Mouse (Mus musculus): ENCODE measurements around the gene Fbxo46. TPM values are rescaled to one million over a fixed set of nuclear protein-coding genes. Genes with fewer than 3 reads are reported as not detected.
"Not testable (repeated sequence)": the region's sequence is repeated elsewhere in the genome, so short reads cannot be mapped to it uniquely, and the experiment has no call there.

Gene Fbxo46
- polyA plus RNA-seq (2014; fragmentation: Nextera tagmentation; extraction: Ambion mirVana): 8.1 and 8.8 TPM in 2 replicates

DNA sequence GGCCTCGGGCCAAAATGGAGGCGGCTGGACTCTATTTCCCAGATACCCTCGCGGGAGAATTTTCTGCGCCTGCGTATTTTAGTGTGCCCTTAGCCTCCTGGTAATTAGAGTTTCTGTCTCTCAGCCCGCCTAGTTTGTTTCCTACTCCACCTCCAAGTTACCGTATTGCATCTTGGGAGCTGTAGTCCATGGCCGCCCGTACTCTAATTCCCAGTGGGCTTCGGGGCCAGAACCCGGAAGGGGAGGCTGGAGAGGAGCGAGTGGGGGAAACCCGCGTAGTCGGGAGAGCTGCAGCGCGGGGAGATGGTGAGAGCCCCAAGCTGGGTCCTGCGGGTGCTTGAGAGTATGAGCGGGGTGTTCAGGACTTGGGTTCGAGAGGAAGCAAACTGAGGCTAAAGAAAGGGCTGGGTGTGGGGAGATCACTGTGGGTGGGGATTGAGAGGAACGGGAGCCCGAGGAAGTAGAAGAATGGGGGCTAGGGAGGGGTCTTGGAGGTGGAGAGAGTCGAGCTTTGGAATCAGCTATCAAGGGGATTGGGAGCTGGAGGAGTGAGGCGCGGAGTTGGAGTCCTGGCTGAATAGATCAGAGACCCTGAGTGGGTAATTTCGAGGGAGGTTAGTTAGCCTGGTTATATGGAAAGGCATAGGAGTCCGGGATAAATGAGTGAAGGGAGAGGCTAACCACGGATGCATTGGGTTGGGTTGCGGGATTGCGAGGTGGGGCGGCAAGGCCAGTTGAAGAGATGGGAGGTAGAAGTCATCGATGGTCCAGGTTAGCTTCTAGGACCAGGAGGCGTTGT lies at the start of gene Fbxo46:
Fbxo46 (plus strand) TSS at position 229 of the 799 bp plus-strand sequence.
- H3K4me1 ChIP-seq (replicated peaks; ENCODE audit: control insufficient read depth, insufficient read depth, low read length): peaks cover 8% of the 10 kb centered on the region
- H3K27me3 ChIP-seq (replicated peaks; ENCODE audit: control insufficient read depth, insufficient read depth, low read length): no peaks in the 10 kb centered on the region
- H3K27ac ChIP-seq (ENCODE audit: low read depth): no peak within 1 kb of the TSS
- ATAC-seq (replicated peaks; ENCODE audit: low FRiP score, low TSS enrichment, low read depth): peak; percentile 89
- peak within 1 kb of the TSS; percentile 67 for H3K9ac ChIP-seq (ENCODE audit: low read length)
- peak within 1 kb of the TSS; percentile 85 for H3K4me3 ChIP-seq (ENCODE audit: low read depth, low read length)
- no peaks in the 10 kb centered on the region for H3K36me3 ChIP-seq (ENCODE audit: control insufficient read depth, insufficient read depth, low read length)
- H3K9me3 ChIP-seq (ENCODE audit: control insufficient read depth, low read length): peaks cover 7% of the 10 kb centered on the region; the same call in 1 of the 2 replicates
- H3K4me2 ChIP-seq (ENCODE audit: low read length): peak within 1 kb of the TSS; percentile 94
- peak; percentile 89 for DNase-seq (ENCODE audit: low spot score)
- 2% methylated on average over 34 of the region's 34 CpGs for WGBS

- not testable (repeated sequence) for H3K27ac ChIP-seq (ENCODE audit: low read depth); H3K4me1 ChIP-seq (replicated peaks; ENCODE audit: control insufficient read depth, insufficient read depth, low read length)
These were observed 48.6 kb upstream of the Fbxo46 start for GRCm38 (mm10) chr7:19071024-19071423.

DNA sequence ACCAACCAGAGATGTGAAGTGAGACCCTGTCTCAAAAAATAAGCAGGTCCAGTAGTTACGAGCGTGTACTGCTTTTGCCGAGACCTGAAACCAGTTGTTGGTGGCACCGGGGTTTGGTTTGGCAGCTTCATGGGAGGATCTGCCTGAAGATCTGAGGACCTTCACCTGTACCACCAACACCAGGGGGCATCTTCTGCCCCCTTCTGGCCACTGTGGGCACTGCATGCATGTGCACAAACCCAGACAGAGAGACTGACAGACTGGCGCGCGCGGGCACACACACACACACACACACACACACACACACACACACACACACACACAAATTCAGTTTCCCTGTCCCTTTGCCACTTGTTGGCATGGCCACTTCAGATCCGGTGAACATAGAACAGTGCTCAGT lies 46.2 kb upstream of the Fbxo46 start:
- H3K27ac ChIP-seq (ENCODE audit: low read depth): no peak overlapping the region
- 75% methylated on average over 9 of the region's 9 CpGs for WGBS
- DNase-seq (ENCODE audit: low spot score): no peak
- no peak overlapping the region for H3K4me2 ChIP-seq (ENCODE audit: low read length)
- no peaks in the 10 kb centered on the region for H3K27me3 ChIP-seq (replicated peaks; ENCODE audit: control insufficient read depth, insufficient read depth, low read length)
- H3K9ac ChIP-seq (ENCODE audit: low read length): no peak overlapping the region
- H3K4me1 ChIP-seq (replicated peaks; ENCODE audit: control insufficient read depth, insufficient read depth, low read length): peaks cover 16% of the 10 kb centered on the region
- peaks cover 6% of the 10 kb centered on the region for H3K36me3 ChIP-seq (ENCODE audit: control insufficient read depth, insufficient read depth, low read length)
- H3K9me3 ChIP-seq (ENCODE audit: control insufficient read depth, low read length): no peaks in the 10 kb centered on the region
- H3K4me3 ChIP-seq (ENCODE audit: low read depth, low read length): no peak overlapping the region
- no peak for ATAC-seq (replicated peaks; ENCODE audit: low FRiP score, low TSS enrichment, low read depth)

More at GRCm38 (mm10) chr7:19071024-19071423, 48.6 kb upstream of the Fbxo46 start:
- not testable (repeated sequence) for H3K4me2 ChIP-seq (ENCODE audit: low read length); H3K4me3 ChIP-seq (ENCODE audit: low read depth, low read length); H3K9ac ChIP-seq (ENCODE audit: low read length); H3K9me3 ChIP-seq (ENCODE audit: control insufficient read depth, low read length); ATAC-seq (replicated peaks; ENCODE audit: low FRiP score, low TSS enrichment, low read depth); H3K36me3 ChIP-seq (ENCODE audit: control insufficient read depth, insufficient read depth, low read length); DNase-seq (ENCODE audit: low spot score)
- peaks cover 15% of the 10 kb centered on the region for H3K27me3 ChIP-seq (replicated peaks; ENCODE audit: control insufficient read depth, insufficient read depth, low read length)
- 63% methylated on average over 3 of the region's 3 CpGs for WGBS

DNA sequence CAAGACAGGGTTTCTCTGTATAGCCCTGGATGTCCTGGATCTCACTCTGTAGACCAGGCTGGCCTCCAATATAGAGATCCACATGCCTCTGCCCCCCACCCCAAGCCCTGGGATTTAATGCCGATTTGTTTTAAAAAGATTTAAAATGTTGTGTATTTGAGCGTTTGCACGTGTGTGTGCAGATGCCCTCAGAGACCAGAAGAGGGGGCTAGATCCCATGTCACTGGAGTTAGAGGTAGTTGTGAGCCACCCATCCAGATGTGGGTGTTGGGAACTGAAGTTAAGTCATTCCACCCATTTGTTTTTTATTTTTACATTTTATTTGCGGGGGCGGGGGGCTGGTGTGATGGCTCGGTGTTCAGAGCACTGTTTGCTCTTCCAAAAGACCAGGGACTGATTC lies 45.2 kb upstream of the Fbxo46 start:
- WGBS: 95% methylated on average over 6 of the region's 6 CpGs
- Histone ChIP-seq H3K4me2 (ENCODE audit: low read length) (no peak overlapping the region), H3K9me3 (ENCODE audit: control insufficient read depth, low read length) (no peaks in the 10 kb centered on the region), H3K4me1 (replicated peaks; ENCODE audit: control insufficient read depth, insufficient read depth, low read length) (peaks cover 16% of the 10 kb centered on the region), H3K27ac (ENCODE audit: low read depth) (no peak overlapping the region), H3K36me3 (ENCODE audit: control insufficient read depth, insufficient read depth, low read length) (peaks cover 15% of the 10 kb centered on the region), H3K9ac (ENCODE audit: low read length) (no peak overlapping the region), H3K27me3 (replicated peaks; ENCODE audit: control insufficient read depth, insufficient read depth, low read length) (no peaks in the 10 kb centered on the region), H3K4me3 (ENCODE audit: low read depth, low read length) (no peak overlapping the region)
- DNase-seq (ENCODE audit: low spot score): no peak
- ATAC-seq (replicated peaks; ENCODE audit: low FRiP score, low TSS enrichment, low read depth): no peak

DNA sequence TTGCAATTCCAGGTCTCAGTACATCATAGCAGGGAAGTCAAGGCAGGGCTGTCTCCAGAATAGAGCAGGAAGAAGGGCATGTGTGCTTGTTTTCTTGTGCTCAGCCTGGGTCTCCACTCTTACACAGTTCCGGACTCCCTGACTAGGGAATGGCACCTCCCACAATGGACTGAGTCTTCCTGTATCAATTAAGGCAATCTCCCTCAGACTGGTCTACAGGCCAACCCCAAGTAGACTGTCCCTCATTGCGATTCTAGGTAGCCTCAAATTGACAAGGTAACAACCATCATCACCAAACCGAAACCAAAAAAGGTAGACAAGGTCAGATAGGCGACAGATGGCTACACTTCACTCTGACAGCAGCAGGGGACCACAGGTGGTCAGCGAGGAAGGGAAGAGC lies 44.4 kb upstream of the Fbxo46 start:
- Histone ChIP-seq H3K9me3 (ENCODE audit: control insufficient read depth, low read length) (no peaks in the 10 kb centered on the region), H3K27ac (ENCODE audit: low read depth) (no peak overlapping the region), H3K4me2 (ENCODE audit: low read length) (peak overlapping the region; percentile 50), H3K4me1 (replicated peaks; ENCODE audit: control insufficient read depth, insufficient read depth, low read length) (peaks cover 16% of the 10 kb centered on the region), H3K9ac (ENCODE audit: low read length) (no peak overlapping the region), H3K36me3 (ENCODE audit: control insufficient read depth, insufficient read depth, low read length) (peaks cover 23% of the 10 kb centered on the region), H3K27me3 (replicated peaks; ENCODE audit: control insufficient read depth, insufficient read depth, low read length) (no peaks in the 10 kb centered on the region), H3K4me3 (ENCODE audit: low read depth, low read length) (peak overlapping the region; percentile 99; the same call in 1 of the 2 replicates)
- 57% methylated on average over 5 of the region's 5 CpGs for WGBS
- ATAC-seq (replicated peaks; ENCODE audit: low FRiP score, low TSS enrichment, low read depth) (no peak), DNase-seq (ENCODE audit: low spot score) (no peak)

GRCm38 (mm10) chr7:19075723-19076585 lies 43.7 kb upstream of the Fbxo46 start, which contains the start of gene Dmwd:
Gene Dmwd (plus strand): TSS chr7:19076227.
- peak within 1 kb of the TSS; percentile 78 for H3K4me2 ChIP-seq (ENCODE audit: low read length)
- no peaks in the 10 kb centered on the region for H3K9me3 ChIP-seq (ENCODE audit: control insufficient read depth, low read length)
- under 1% methylated on average over 85 of the region's 91 CpGs for WGBS
- H3K27me3 ChIP-seq (replicated peaks; ENCODE audit: control insufficient read depth, insufficient read depth, low read length): no peaks in the 10 kb centered on the region
- peak; percentile 95 for DNase-seq (ENCODE audit: low spot score)
- H3K4me1 ChIP-seq (replicated peaks; ENCODE audit: control insufficient read depth, insufficient read depth, low read length): peaks cover 16% of the 10 kb centered on the region
- peaks cover 30% of the 10 kb centered on the region for H3K36me3 ChIP-seq (ENCODE audit: control insufficient read depth, insufficient read depth, low read length)
- ATAC-seq (replicated peaks; ENCODE audit: low FRiP score, low TSS enrichment, low read depth): peak; percentile 97
- H3K27ac ChIP-seq (ENCODE audit: low read depth): peak within 1 kb of the TSS; percentile 54
- H3K9ac ChIP-seq (ENCODE audit: low read length): peak within 1 kb of the TSS; percentile 98
- peak within 1 kb of the TSS; percentile 99 for H3K4me3 ChIP-seq (ENCODE audit: low read depth, low read length)

GRCm38 (mm10) chr7:19076586-19076991 lies 43.1 kb upstream of the Fbxo46 start:
- Histone ChIP-seq H3K4me3 (ENCODE audit: low read depth, low read length) (peak overlapping the region; percentile 99), H3K27me3 (replicated peaks; ENCODE audit: control insufficient read depth, insufficient read depth, low read length) (no peaks in the 10 kb centered on the region), H3K36me3 (ENCODE audit: control insufficient read depth, insufficient read depth, low read length) (peaks cover 36% of the 10 kb centered on the region), H3K9ac (ENCODE audit: low read length) (peak overlapping the region; percentile 98), H3K9me3 (ENCODE audit: control insufficient read depth, low read length) (no peaks in the 10 kb centered on the region), H3K4me2 (ENCODE audit: low read length) (peak overlapping the region; percentile 78), H3K4me1 (replicated peaks; ENCODE audit: control insufficient read depth, insufficient read depth, low read length) (peaks cover 16% of the 10 kb centered on the region), H3K27ac (ENCODE audit: low read depth) (peak overlapping the region; percentile 54)
- ATAC-seq (replicated peaks; ENCODE audit: low FRiP score, low TSS enrichment, low read depth): peak; percentile 22; the same call in 1 of the 2 replicates
- WGBS: under 1% methylated on average over 22 of the region's 22 CpGs
- DNase-seq (ENCODE audit: low spot score): no peak

GRCm38 (mm10) chr7:19077761-19078160 lies 41.9 kb upstream of the Fbxo46 start:
- WGBS: 73% methylated on average over 14 of the region's 14 CpGs
- ATAC-seq (replicated peaks; ENCODE audit: low FRiP score, low TSS enrichment, low read depth): no peak
- H3K9ac ChIP-seq (ENCODE audit: low read length): 0 out of 2 replicates have a peak overlapping the region, but pooled peaks have one; percentile 98

More at GRCm38 (mm10) chr7:19077761-19078160, 41.9 kb upstream of the Fbxo46 start:
- Histone ChIP-seq H3K4me1 (replicated peaks; ENCODE audit: control insufficient read depth, insufficient read depth, low read length) (peaks cover 21% of the 10 kb centered on the region), H3K4me3 (ENCODE audit: low read depth, low read length) (peak overlapping the region; percentile 99), H3K36me3 (ENCODE audit: control insufficient read depth, insufficient read depth, low read length) (peaks cover 48% of the 10 kb centered on the region), H3K27ac (ENCODE audit: low read depth) (no peak overlapping the region), H3K27me3 (replicated peaks; ENCODE audit: control insufficient read depth, insufficient read depth, low read length) (no peaks in the 10 kb centered on the region), H3K4me2 (ENCODE audit: low read length) (peak overlapping the region; percentile 78), H3K9me3 (ENCODE audit: control insufficient read depth, low read length) (no peaks in the 10 kb centered on the region)
- no peak for DNase-seq (ENCODE audit: low spot score)
